Comparison of ENCODE assay signal across 8 mouse cellular contexts in the genomic region with DNA sequence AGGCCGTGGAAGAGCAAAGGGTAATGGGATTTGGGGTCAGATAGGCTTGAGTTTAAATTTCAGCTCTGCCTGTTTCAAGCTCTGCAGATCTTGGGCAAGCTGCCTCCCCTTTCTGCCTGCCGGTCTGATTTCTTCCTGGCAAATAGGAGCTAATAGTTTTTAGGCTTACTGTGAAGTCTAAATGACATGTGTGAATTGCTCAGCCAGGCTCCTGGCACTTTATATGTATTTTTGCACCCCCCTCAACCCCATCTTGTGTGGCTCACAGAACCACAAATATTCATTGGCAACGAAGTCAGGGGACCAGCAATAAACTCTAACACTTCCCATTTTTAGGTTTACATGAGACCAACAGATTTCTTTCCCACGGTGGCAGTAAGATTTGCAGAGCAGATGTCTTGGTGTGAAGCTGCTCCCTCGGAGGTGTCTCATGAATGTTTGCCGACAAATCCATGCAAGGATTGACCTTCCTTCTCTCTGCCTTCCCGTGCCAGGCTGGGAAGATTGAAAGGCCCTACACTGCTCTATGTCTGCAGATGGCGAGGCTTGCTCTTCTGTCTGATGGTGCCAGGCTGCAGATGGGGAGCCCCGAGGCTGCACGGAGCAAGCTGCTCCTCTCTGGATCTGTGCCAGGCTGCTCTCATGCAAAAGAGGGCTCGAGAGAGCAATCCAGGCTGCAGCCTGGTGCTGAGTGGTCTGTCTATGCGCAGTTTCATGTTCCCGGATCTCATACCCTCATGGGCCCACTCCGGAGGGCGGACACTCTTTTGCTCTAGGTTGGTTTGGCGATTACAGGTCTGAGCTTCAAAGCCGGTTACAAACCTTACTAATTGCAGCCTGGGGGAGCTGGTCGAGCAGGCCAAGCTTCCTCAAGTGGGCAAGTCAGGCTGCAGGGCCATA. TPM values are rescaled to one million over a fixed set of nuclear protein-coding genes. Genes with fewer than 3 reads are reported as not detected.
A peak's percentile ranks its signal among the peaks of the same experiment; 100 is the strongest.
DNase-seq lines count a peak whose midpoint lies in the region; ATAC-seq and TF ChIP-seq lines count a peak whose summit lies in the region.

No protein-coding gene starts in this region.

- H3K27ac ChIP-seq in lung, embryonic 14.5 days (ENCODE audit: low read depth), result no peak overlapping the region; the same call in 1 of the 2 replicates
- no peak overlapping the region for H3K27ac ChIP-seq in liver, embryonic 15.5 days (replicated peaks)

- peaks cover 3% of the 10 kb centered on the region; the same call in 1 of the 2 replicates for H3K4me1 ChIP-seq in lung, embryonic 14.5 days (ENCODE audit: insufficient read depth)
- no peaks in the 10 kb centered on the region for H3K4me1 ChIP-seq in liver, embryonic 15.5 days (replicated peaks)

- H3K36me3 ChIP-seq in lung, embryonic 14.5 days (ENCODE audit: insufficient read depth), result no peaks in the 10 kb centered on the region
- no peaks in the 10 kb centered on the region for H3K36me3 ChIP-seq in liver, embryonic 15.5 days (replicated peaks)

- ATAC-seq in lung, embryonic 14.5 days (ENCODE audit: insufficient read depth), result peak; percentile 69
- ATAC-seq in granulocyte monocyte progenitor cell, adult 5-6 weeks (replicated peaks; ENCODE audit: poor library complexity, severe bottlenecking), result peak; percentile 15; the same call in 1 of the 2 replicates
- no peak for ATAC-seq in liver, embryonic 15.5 days (ENCODE audit: insufficient read depth)

- TF ChIP-seq CTCF in lung, embryonic 14.5 days (IDR thresholded peaks at IDR 0.05; ENCODE audit: low read depth), result no peak

- H3K4me3 ChIP-seq in lung, embryonic 14.5 days (ENCODE audit: low read depth, low read length), result peak overlapping the region; percentile 42
- peak overlapping the region; percentile 46 for H3K4me3 ChIP-seq in liver, embryonic 15.5 days (replicated peaks)

- H3K9ac ChIP-seq in lung, embryonic 14.5 days, result peak overlapping the region; percentile 48
- no peak overlapping the region for H3K9ac ChIP-seq in liver, embryonic 15.5 days

- WGBS in lung, embryonic 14.5 days, result 17% methylated on average over 18 of the region's 18 CpGs
- WGBS in liver, embryonic 15.5 days (ENCODE audit: insufficient replicate concordance), result 22% methylated on average over 18 of the region's 18 CpGs

- peak overlapping the region; percentile 68 for H3K4me2 ChIP-seq in lung, embryonic 14.5 days
- peak overlapping the region; percentile 60 for H3K4me2 ChIP-seq in liver, embryonic 15.5 days

- peak; percentile 78 for DNase-seq in lung, embryonic 14.5 days
- no peak for DNase-seq in lung, postnatal 25 days (ENCODE audit: low spot score)
- peak; percentile 97 for DNase-seq in cerebellum, adult 9-10 months
- peak; percentile 68 to 89 for DNase-seq in layer of hippocampus, adult 18-20 months (ENCODE audit: low spot score in 2 of 2)
- DNase-seq in retina, postnatal 7 days (ENCODE audit: low read depth, low spot score), result peak; percentile 66
- no peak for DNase-seq in ovary, postnatal 14 days (ENCODE audit: low spot score)

- peaks cover 29% of the 10 kb centered on the region for H3K27me3 ChIP-seq in lung, embryonic 14.5 days (ENCODE audit: insufficient read depth, low read length)
- H3K27me3 ChIP-seq in liver, embryonic 15.5 days, result peaks cover 37% of the 10 kb centered on the region

- no peaks in the 10 kb centered on the region for H3K9me3 ChIP-seq in lung, embryonic 14.5 days (ENCODE audit: low read depth, low read length)
- H3K9me3 ChIP-seq in liver, embryonic 15.5 days (replicated peaks), result no peaks in the 10 kb centered on the region

RNA-seq across cellular contexts. Expression of a gene that starts 23.0 kb away (rescaled TPM):
- polyA plus RNA-seq in lung, embryonic 14.5 days (2014; fragmentation: Nextera tagmentation; extraction: Ambion mirVana), result 37.0 and 39.0 TPM in 2 replicates
- 6.5 and 17.4 TPM in 2 replicates for total RNA-seq in granulocyte monocyte progenitor cell, adult 5-6 weeks (2014; fragmentation: Nextera tagmentation)
- total RNA-seq in granulocyte monocyte progenitor cell, adult 5-6 weeks (2017), result 5.2 and 11.3 TPM in 2 replicates
- 10 to 100 TPM; 20.6 to 22.2 TPM for total RNA-seq in layer of hippocampus, adult 18-20 months (2021)
- polyA plus RNA-seq in liver, embryonic 15.5 days (2015; fragmentation: Nextera tagmentation; extraction: Ambion mirVana), result 5.4 and 5.8 TPM in 2 replicates

RNA-seq across cellular contexts. Expression of a gene that starts 57.4 kb away (rescaled TPM):
- polyA plus RNA-seq in lung, embryonic 14.5 days (2014; fragmentation: Nextera tagmentation; extraction: Ambion mirVana), result 0.68 and 1.1 TPM in 2 replicates
- not detected in 2 replicates for total RNA-seq in granulocyte monocyte progenitor cell, adult 5-6 weeks (2014; fragmentation: Nextera tagmentation)
- total RNA-seq in granulocyte monocyte progenitor cell, adult 5-6 weeks (2017), result 0.72 TPM in 1 of 2 replicates, not detected in the other
- total RNA-seq in layer of hippocampus, adult 18-20 months (2021), result under 1 TPM; 0.52 to 0.53 TPM
- polyA plus RNA-seq in liver, embryonic 15.5 days (2015; fragmentation: Nextera tagmentation; extraction: Ambion mirVana), result 0.06 and 0.15 TPM in 2 replicates

RNA-seq across cellular contexts. Expression of a gene that starts 57.7 kb away (rescaled TPM):
- polyA plus RNA-seq in lung, embryonic 14.5 days (2014; fragmentation: Nextera tagmentation; extraction: Ambion mirVana), result 94.5 and 96.4 TPM in 2 replicates
- total RNA-seq in granulocyte monocyte progenitor cell, adult 5-6 weeks (2014; fragmentation: Nextera tagmentation), result 63.7 and 69.6 TPM in 2 replicates
- total RNA-seq in granulocyte monocyte progenitor cell, adult 5-6 weeks (2017), result 72.0 and 76.7 TPM in 2 replicates
- total RNA-seq in layer of hippocampus, adult 18-20 months (2021), result 10 to 100 TPM; 26.4 to 26.9 TPM
- 51.3 and 52.9 TPM in 2 replicates for polyA plus RNA-seq in liver, embryonic 15.5 days (2015; fragmentation: Nextera tagmentation; extraction: Ambion mirVana)

Comparison
In these comparisons a context has a peak if more than half of its experiments do, and no peak if none do; other contexts are left out.
1. DNase-seq: peak in lung, embryonic 14.5 days (single experiment), cerebellum, adult 9-10 months (single experiment), layer of hippocampus, adult 18-20 months (2 of 2) and retina, postnatal 7 days (single experiment); none in lung, postnatal 25 days (single experiment) and ovary, postnatal 14 days (single experiment).